Mouse (Mus musculus): ENCODE measurements at regions not wholly inside any gene's neighbourhood (a gene's known extent, or its start where the extent isn't known, plus 50 kb on each side); places are given as distances from the start of the nearest gene placed in this dataset.

DNA sequence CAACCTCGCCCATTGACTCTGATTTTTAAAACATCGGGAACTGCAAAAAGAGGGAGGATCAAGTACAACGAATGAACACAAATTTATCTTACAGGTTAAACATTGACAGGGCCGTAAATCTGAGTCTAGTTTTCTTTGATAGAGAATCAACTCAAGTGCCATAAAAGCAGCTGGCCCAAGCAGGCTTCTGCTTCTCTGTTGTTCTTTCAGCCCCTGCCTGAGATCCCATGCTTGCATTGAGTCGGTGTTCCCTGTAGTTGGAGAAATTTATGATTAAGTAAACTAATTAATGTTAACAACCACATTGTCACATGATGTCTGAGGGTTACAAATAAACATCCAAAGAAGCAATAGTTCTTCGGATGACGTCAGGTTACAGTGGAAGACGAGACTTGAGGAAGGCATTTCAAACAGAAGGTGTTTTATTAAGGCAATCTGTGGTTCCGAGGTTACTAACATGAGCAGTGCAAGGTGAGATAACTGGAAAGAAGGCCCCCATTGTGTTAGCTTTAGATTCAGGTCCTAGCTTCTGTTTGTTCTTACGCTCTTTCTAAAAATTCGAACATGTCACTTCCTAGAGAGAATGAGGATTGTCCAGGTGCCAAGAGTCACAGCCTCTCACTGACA lies 233.9 kb upstream of the Pde3a start:
- Histone ChIP-seq H3K4me3 (ENCODE audit: low read depth, low read length) (no peak overlapping the region), H3K4me1 (replicated peaks; ENCODE audit: control insufficient read depth, insufficient read depth) (no peaks in the 10 kb centered on the region), H3K36me3 (ENCODE audit: control insufficient read depth, insufficient read depth, low read length) (no peaks in the 10 kb centered on the region), H3K4me2 (replicated peaks; ENCODE audit: low read depth) (no peak overlapping the region), H3K27ac (replicated peaks) (no peak overlapping the region), H3K27me3 (ENCODE audit: control insufficient read depth, insufficient read depth, low read length) (no peaks in the 10 kb centered on the region), H3K9me3 (ENCODE audit: control insufficient read depth, low read length) (no peaks in the 10 kb centered on the region), H3K9ac (ENCODE audit: low read length) (no peak overlapping the region)
- 58% methylated on average over 11 of the region's 11 CpGs for WGBS
- ATAC-seq (ENCODE audit: low FRiP score, low TSS enrichment) (no peak), DNase-seq (ENCODE audit: low spot score) (no peak)
- TF ChIP-seq CTCF (IDR thresholded peaks at IDR 0.05; ENCODE audit: low read depth) (no peak), EP300 (optimal IDR thresholded peaks at IDR 0.05) (no peak)

DNA sequence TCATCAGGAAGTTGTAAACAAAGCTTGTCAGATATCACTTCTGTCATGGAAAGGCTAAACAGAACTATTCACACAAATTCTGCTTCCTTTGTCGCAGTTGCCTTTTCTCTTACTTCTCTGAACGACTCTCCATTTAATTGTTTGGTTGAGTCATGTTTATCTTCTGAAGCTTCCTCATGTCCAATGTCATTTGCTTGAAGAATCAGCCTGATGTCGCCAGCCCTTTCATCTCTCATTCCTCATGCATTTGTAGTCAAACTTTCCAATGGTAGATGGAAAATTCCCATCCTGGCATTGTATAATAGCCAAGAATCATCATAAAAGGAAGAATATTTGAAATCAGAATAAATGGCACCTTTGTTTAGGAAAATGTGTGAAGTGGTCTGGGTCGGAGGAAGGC lies 225.6 kb upstream of the Pde3a start:
- Histone ChIP-seq H3K27me3 (ENCODE audit: control insufficient read depth, insufficient read depth, low read length) (no peaks in the 10 kb centered on the region), H3K27ac (replicated peaks) (no peak overlapping the region), H3K4me2 (replicated peaks; ENCODE audit: low read depth) (no peak overlapping the region), H3K36me3 (ENCODE audit: control insufficient read depth, insufficient read depth, low read length) (no peaks in the 10 kb centered on the region), H3K9ac (ENCODE audit: low read length) (no peak overlapping the region), H3K9me3 (ENCODE audit: control insufficient read depth, low read length) (no peaks in the 10 kb centered on the region), H3K4me3 (ENCODE audit: low read depth, low read length) (no peak overlapping the region), H3K4me1 (replicated peaks; ENCODE audit: control insufficient read depth, insufficient read depth) (no peaks in the 10 kb centered on the region)
- ATAC-seq (ENCODE audit: low FRiP score, low TSS enrichment) = no peak
- TF ChIP-seq CTCF (IDR thresholded peaks at IDR 0.05; ENCODE audit: low read depth) = no peak
- no peak for TF ChIP-seq EP300 (optimal IDR thresholded peaks at IDR 0.05)
- WGBS = 65% methylated on average over 4 of the region's 4 CpGs
- no peak for DNase-seq (ENCODE audit: low spot score)

GRCm38 (mm10) chr6:141027353-141027752 lies 221.7 kb upstream of the Pde3a start:
- no peak overlapping the region for H3K27ac ChIP-seq (replicated peaks)
- H3K27me3 ChIP-seq (ENCODE audit: control insufficient read depth, insufficient read depth, low read length) = no peaks in the 10 kb centered on the region
- peak; percentile 27 for DNase-seq (ENCODE audit: low spot score)
- H3K36me3 ChIP-seq (ENCODE audit: control insufficient read depth, insufficient read depth, low read length) = no peaks in the 10 kb centered on the region
- H3K4me3 ChIP-seq (ENCODE audit: low read depth, low read length) = no peak overlapping the region
- H3K4me1 ChIP-seq (replicated peaks; ENCODE audit: control insufficient read depth, insufficient read depth) = no peaks in the 10 kb centered on the region
- TF ChIP-seq CTCF (IDR thresholded peaks at IDR 0.05; ENCODE audit: low read depth) = no peak
- no peak for TF ChIP-seq EP300 (optimal IDR thresholded peaks at IDR 0.05)
- H3K9me3 ChIP-seq (ENCODE audit: control insufficient read depth, low read length) = no peaks in the 10 kb centered on the region
- no peak overlapping the region for H3K4me2 ChIP-seq (replicated peaks; ENCODE audit: low read depth)
- no peak overlapping the region for H3K9ac ChIP-seq (ENCODE audit: low read length)
- 28% methylated on average over 4 of the region's 4 CpGs for WGBS
- ATAC-seq (ENCODE audit: low FRiP score, low TSS enrichment) = no peak

DNA sequence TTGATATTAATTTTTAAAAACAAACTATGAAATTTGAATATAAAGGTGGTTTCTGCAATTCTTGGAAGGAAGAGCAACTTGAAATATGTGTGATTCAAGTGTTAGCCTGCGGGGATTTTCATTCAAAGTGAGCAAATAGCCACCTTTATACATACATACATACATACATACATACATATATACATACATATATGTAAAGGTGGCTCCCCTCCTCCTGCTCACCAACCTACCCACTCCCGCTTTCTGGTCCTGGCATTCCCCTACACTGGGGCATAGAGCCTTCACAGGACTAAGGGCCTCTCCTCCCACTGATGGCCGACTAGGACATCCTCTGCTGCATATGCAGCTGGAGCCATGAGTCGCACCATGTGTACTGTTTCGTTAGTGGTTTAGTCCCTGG lies 221.3 kb upstream of the Pde3a start:
- no peak overlapping the region for H3K4me2 ChIP-seq (replicated peaks; ENCODE audit: low read depth)
- H3K27me3 ChIP-seq (ENCODE audit: control insufficient read depth, insufficient read depth, low read length) = no peaks in the 10 kb centered on the region
- ATAC-seq (ENCODE audit: low FRiP score, low TSS enrichment) (no peak), DNase-seq (ENCODE audit: low spot score) (no peak)
- no peak overlapping the region for H3K27ac ChIP-seq (replicated peaks)
- WGBS = 84% methylated on average over 5 of the region's 5 CpGs
- H3K9ac ChIP-seq (ENCODE audit: low read length) = no peak overlapping the region
- H3K4me1 ChIP-seq (replicated peaks; ENCODE audit: control insufficient read depth, insufficient read depth) = no peaks in the 10 kb centered on the region
- TF ChIP-seq EP300 (optimal IDR thresholded peaks at IDR 0.05) (no peak), CTCF (IDR thresholded peaks at IDR 0.05; ENCODE audit: low read depth) (no peak)
- no peaks in the 10 kb centered on the region for H3K9me3 ChIP-seq (ENCODE audit: control insufficient read depth, low read length)
- no peaks in the 10 kb centered on the region for H3K36me3 ChIP-seq (ENCODE audit: control insufficient read depth, insufficient read depth, low read length)
- H3K4me3 ChIP-seq (ENCODE audit: low read depth, low read length) = no peak overlapping the region

DNA sequence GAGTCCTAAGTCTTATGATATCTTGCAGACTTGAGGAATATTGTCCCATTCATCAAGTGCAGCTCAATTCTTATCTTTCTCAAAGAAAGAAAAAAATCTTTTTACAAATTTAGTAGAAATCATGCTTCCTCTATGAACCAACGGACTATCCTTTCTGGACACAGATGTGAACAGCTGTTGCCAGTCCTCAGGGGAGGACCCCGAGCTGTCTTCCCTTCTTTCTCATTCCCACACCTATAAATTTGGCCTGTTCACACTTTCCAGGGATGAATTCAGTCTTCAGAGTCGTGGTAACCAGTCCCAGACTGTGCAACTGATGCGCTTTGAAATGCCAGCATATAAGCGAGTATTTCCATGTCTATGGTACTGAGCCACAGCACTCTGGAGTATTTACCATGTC lies 214.2 kb upstream of the Pde3a start:
- DNase-seq (ENCODE audit: low spot score) = no peak
- Histone ChIP-seq H3K27ac (replicated peaks) (no peak overlapping the region), H3K4me1 (replicated peaks; ENCODE audit: control insufficient read depth, insufficient read depth) (no peaks in the 10 kb centered on the region), H3K27me3 (ENCODE audit: control insufficient read depth, insufficient read depth, low read length) (no peaks in the 10 kb centered on the region), H3K9ac (ENCODE audit: low read length) (no peak overlapping the region), H3K36me3 (ENCODE audit: control insufficient read depth, insufficient read depth, low read length) (no peaks in the 10 kb centered on the region), H3K4me2 (replicated peaks; ENCODE audit: low read depth) (no peak overlapping the region), H3K9me3 (ENCODE audit: control insufficient read depth, low read length) (no peaks in the 10 kb centered on the region), H3K4me3 (ENCODE audit: low read depth, low read length) (no peak overlapping the region)
- no peak for TF ChIP-seq CTCF (IDR thresholded peaks at IDR 0.05; ENCODE audit: low read depth)
- TF ChIP-seq EP300 (optimal IDR thresholded peaks at IDR 0.05) = no peak
- no peak for ATAC-seq (ENCODE audit: low FRiP score, low TSS enrichment)
- WGBS = 62% methylated on average over 5 of the region's 5 CpGs

GRCm38 (mm10) chr6:141041358-141041757 lies 207.7 kb upstream of the Pde3a start:
- DNase-seq (ENCODE audit: low spot score) = no peak
- TF ChIP-seq EP300 (optimal IDR thresholded peaks at IDR 0.05) (no peak), CTCF (IDR thresholded peaks at IDR 0.05; ENCODE audit: low read depth) (no peak)
- H3K9ac ChIP-seq (ENCODE audit: low read length) = no peak overlapping the region
- no peaks in the 10 kb centered on the region for H3K36me3 ChIP-seq (ENCODE audit: control insufficient read depth, insufficient read depth, low read length)
- WGBS = 40% methylated on average over 5 of the region's 5 CpGs
- H3K27me3 ChIP-seq (ENCODE audit: control insufficient read depth, insufficient read depth, low read length) = no peaks in the 10 kb centered on the region
- H3K4me3 ChIP-seq (ENCODE audit: low read depth, low read length) = no peak overlapping the region
- peak overlapping the region; percentile 40; the same call in 1 of the 2 replicates for H3K27ac ChIP-seq (replicated peaks)
- no peak overlapping the region; the same call in 1 of the 2 replicates for H3K4me2 ChIP-seq (replicated peaks; ENCODE audit: low read depth)
- H3K9me3 ChIP-seq (ENCODE audit: control insufficient read depth, low read length) = no peaks in the 10 kb centered on the region
- ATAC-seq (ENCODE audit: low FRiP score, low TSS enrichment) = 0 out of 2 replicates have a peak, but pooled peaks have one; percentile 40
- no peaks in the 10 kb centered on the region for H3K4me1 ChIP-seq (replicated peaks; ENCODE audit: control insufficient read depth, insufficient read depth)

All from stomach, postnatal 0 days (tissue).